Mouse (Mus musculus) liver, embryonic 14.5 days (tissue): Measurements from ENCODE around the gene Sez6l. TPM values are rescaled to one million over a fixed set of nuclear protein-coding genes. Genes with fewer than 3 reads are reported as not detected.

Source experiments
- ATAC-seq: fragments of 200-750 bp; cut with Nextera tagmentation; 2 replicates; pipeline ENCODE4 v1.8.0; 2017; ENCODE audit warnings: moderate number of reproducible peaks, mild to moderate bottlenecking, moderate library complexity; ENCODE audit not compliant: insufficient read depth
- DNase-seq, 3 experiments: peaks; one replicate each; pipeline ENCODE4 v3.0.0-alpha.2; 2012 to 2013; ENCODE audit warnings: low read depth in 3 of 3, low spot score in 3 of 3
- H3K27ac ChIP-seq: fragments of 300-500 bp; sonication (generic); 2 replicates; pipeline ENCODE4 v1.5.1; 2014; ENCODE audit warnings: moderate library complexity, mild to moderate bottlenecking, control low read depth, inconsistent platforms
- H3K27me3 ChIP-seq: fragments of 300-500 bp; sonication (generic); 2 replicates; pipeline ENCODE4 v1.6.1; 2014; ENCODE audit warnings: mild to moderate bottlenecking, low read length, moderate library complexity; ENCODE audit not compliant: control insufficient read depth, insufficient read depth
- H3K36me3 ChIP-seq: fragments of 300-500 bp; sonication (generic); replicated peaks from 2 replicates; pipeline ENCODE4 v1.6.1; 2014; ENCODE audit warnings: low read depth; ENCODE audit not compliant: control insufficient read depth, insufficient read depth
- H3K4me1 ChIP-seq, 2 experiments: fragments of 200-500 bp in 1 of 2; fragments of 300-500 bp in 1 of 2; sonication (generic) in 1 of 2; replicated peaks; 2 replicates each; pipeline ENCODE4 v1.6.1; 2012 to 2014; ENCODE audit warnings: antibody characterized with exemption in 1 of 2, inconsistent platforms in 1 of 2, low read length in 1 of 2; ENCODE audit not compliant: control insufficient read depth in 2 of 2, insufficient read depth in 2 of 2
- H3K4me2 ChIP-seq: fragments of 300-500 bp; sonication (generic); 2 replicates; pipeline ENCODE4 v1.6.1; 2014; ENCODE audit warnings: low read depth, mild to moderate bottlenecking, control low read depth, moderate library complexity
- H3K4me3 ChIP-seq, 2 experiments: fragments of 200-500 bp in 1 of 2; fragments of 300-500 bp in 1 of 2; sonication (generic) in 1 of 2; 2 replicates each; pipeline ENCODE4 v1.5.1; 2012 to 2014; ENCODE audit warnings: low read depth in 2 of 2, low read length in 2 of 2, mild to moderate bottlenecking in 2 of 2, control low read depth in 1 of 2, inconsistent platforms in 1 of 2, moderate library complexity in 1 of 2; ENCODE audit not compliant: insufficient read depth in 1 of 2
- H3K9ac ChIP-seq: fragments of 300-500 bp; sonication (generic); replicated peaks from 2 replicates; pipeline ENCODE4 v1.6.1; 2014; ENCODE audit warnings: mild to moderate bottlenecking, control low read depth, moderate library complexity
- H3K9me3 ChIP-seq: fragments of 300-500 bp; sonication (generic); 2 replicates; pipeline ENCODE4 v1.6.1; 2016; ENCODE audit warnings: low read length, mixed read lengths; ENCODE audit not compliant: control insufficient read depth
- CTCF ChIP-seq: IDR thresholded peaks from 2 replicates; pipeline ENCODE4 v1.5.1; 2016; ENCODE audit warnings: antibody characterized with exemption, low read depth, control low read depth
- EP300 ChIP-seq: IDR thresholded peaks from 2 replicates; pipeline ENCODE4 v1.6.1; 2016; ENCODE audit warnings: antibody characterized with exemption, low read depth
- WGBS: fragments of 180-500 bp; shearing (Covaris S2); extraction: QIAGEN DNeasy Blood & Tissue Kit; methylation state at CpG from one replicate; pipeline ENCODE4 v1.1.7; 2014; ENCODE audit not compliant: insufficient replicate concordance; 5-methylcytosine and 5-hydroxymethylcytosine counted together
- polyA plus RNA-seq, 2 experiments: library from polyadenylated mRNA; depleted of rRNA in 1 of 2; stranded (reverse) in 1 of 2; unstranded in 1 of 2; fragments of >200 nt; fragmentation: Nextera tagmentation in 1 of 2; extraction: Ambion mirVana in 1 of 2; gene quantifications; 2 replicates each; pipeline versions ENCODE4 v1.2.1 to v1.2.3; 2012 to 2014

The Sez6l gene
- polyA plus RNA-seq, 2 experiments = 0.03 TPM; not detected in 1

DNA sequence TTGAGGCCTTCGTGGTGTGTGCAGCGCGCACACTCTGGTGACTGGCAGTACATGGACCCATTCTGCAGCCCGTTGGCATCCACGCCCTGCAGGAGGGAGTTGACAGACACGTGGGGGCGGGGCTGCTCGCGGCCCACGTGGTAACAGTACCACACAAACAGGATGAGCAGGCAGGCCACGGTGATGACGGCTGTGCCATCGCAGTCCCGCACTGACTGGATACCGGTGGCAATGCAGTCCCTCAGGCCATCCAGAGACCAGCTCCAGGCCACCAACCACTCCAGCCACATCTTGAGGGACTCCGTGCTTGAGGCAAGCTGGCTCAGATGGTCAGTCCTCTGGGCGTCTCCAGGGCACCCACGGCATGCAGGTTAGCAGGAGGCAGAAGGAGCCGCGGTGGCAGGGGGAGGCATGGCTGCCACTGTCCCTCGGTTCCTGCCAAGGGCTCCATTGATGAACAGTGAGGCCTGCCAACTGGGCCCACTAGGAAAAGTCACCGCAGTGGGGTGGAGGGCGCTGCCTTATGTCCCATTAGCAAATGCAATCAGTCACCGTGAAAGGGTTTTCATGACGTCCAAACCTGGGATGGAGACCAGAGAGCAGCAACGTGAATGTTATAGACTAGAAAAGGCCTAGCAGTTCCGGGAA, 185.2 kb downstream of the Sez6l start:
- Histone ChIP-seq H3K4me3 (no peak overlapping the region), H3K9ac (no peak overlapping the region), H3K27me3 (peaks cover 32% of the 10 kb centered on the region), H3K9me3 (no peaks in the 10 kb centered on the region), H3K27ac (no peak overlapping the region), H3K4me1 (no peaks in the 10 kb centered on the region), H3K4me2 (no peak overlapping the region), H3K36me3 (no peaks in the 10 kb centered on the region)
- no peak for TF ChIP-seq EP300
- 54% methylated on average over 27 of the region's 27 CpGs for WGBS
- DNase-seq (no peak), ATAC-seq (no peak)

DNA sequence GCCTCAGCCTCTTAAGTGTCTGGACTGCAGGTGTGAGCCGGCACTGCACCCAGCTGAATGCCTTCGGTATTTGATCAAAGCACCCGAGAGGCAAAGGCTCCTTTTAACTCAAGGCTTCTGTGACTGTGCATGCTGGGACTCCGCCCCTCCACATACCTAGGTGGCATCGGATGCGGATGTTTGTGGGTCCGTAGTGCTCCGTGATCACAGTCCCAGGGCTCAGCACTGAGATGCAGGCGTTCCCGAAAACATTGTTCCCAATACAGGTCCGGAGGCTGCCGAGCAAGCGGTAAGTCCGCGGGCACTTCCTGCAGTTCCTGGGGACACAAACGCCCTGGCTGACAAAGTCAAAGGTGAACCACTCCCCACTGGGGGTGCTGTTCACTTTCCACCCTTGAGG, 186.0 kb downstream of the Sez6l start:
- Histone ChIP-seq H3K9ac (no peak overlapping the region), H3K4me1 (peaks cover 0 to 5% of the 10 kb centered on the region in 2 experiments; a peak in 2 of 4 replicates), H3K9me3 (no peaks in the 10 kb centered on the region), H3K4me2 (no peak overlapping the region), H3K27ac (no peak overlapping the region), H3K36me3 (no peaks in the 10 kb centered on the region), H3K27me3 (peaks cover 32% of the 10 kb centered on the region), H3K4me3 (no peak overlapping the region)
- DNase-seq = no peak
- WGBS = 48% methylated on average over 16 of the region's 16 CpGs
- no peak for ATAC-seq
- TF ChIP-seq CTCF (no peak), EP300 (no peak)

DNA sequence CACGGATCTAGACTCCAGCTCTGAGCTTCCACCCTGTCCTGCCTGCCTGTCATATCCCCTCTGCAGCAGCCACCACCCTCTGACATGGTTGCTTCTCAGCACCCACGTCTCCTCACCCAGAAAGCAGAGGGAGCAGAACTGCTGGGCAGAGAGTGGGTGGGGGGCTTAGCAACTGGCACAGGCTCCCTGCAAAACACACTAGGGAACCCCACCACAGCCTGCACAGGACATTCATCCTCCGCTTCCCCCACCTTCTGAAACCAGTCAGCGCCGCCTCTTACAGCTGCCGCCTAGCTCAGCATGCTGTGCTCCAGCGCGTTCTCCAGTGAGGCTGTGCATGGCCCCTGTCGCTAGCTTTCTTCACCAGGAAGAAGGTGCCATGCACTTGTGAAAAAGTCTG, 187.6 kb downstream of the Sez6l start:
- Histone ChIP-seq H3K4me1 (peaks cover 0 to 13% of the 10 kb centered on the region in 2 experiments; a peak in 2 of 4 replicates), H3K27ac (no peak overlapping the region), H3K9me3 (no peaks in the 10 kb centered on the region), H3K9ac (no peak overlapping the region), H3K27me3 (peaks cover 15% of the 10 kb centered on the region), H3K4me2 (no peak overlapping the region), H3K36me3 (no peaks in the 10 kb centered on the region), H3K4me3 (no peak overlapping the region)
- no peak for TF ChIP-seq EP300
- no peak for TF ChIP-seq CTCF
- ATAC-seq (no peak), DNase-seq (no peak)
- WGBS = 71% methylated on average over 9 of the region's 9 CpGs

DNA sequence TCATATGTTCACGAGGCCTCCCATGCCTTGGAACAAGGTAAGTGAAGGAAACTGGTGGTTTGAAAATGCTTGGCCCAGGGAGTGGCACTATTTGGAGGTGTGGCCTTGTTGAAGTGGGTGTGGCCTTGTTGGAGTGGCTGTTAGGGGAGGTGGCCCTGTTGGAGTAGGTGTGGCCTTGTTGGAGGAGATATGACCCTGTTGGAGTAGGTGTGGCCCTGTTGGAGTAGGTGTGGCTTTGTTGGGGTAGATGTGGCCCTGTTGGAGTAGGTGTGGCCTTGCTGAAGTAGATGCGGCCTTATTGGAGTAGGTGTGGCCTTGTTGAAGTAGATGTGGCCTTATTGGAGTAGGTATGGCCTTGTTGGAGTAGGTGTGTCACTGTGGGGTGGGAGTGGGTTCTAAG, 191.0 kb downstream of the Sez6l start:
- H3K27ac ChIP-seq = no peak overlapping the region

DNA sequence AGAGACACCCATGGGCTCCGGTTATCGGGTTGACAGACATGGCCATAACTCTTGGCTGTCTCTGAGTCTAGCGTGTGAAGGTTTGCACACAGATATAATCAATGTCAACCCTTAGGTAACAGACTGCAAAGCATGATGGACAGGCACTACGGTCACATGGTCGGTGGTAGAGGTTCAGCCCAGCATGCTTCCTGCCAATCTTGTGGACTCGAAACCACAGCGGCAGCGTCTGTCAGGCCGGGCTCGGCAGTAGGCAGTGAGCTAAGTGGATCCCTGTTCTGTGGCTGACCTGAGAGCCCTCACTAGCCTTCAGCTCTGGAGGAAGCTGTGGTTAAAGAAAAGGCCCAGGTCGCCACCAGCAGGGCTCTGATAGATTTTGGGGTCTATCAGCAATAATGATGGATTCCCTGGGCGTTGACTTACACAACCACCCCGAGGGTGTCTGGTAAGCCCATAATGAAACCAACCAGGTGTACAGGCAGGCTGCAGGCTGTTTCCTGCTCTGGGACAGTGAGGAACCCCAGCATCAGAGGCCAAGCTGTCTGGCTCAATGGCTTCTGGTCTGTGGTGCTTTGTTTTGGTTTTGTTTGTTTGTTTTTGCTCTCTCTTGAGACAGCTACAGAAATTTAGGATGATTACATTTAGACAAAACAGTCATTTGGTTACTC, 192.0 kb downstream of the Sez6l start:
- TF ChIP-seq CTCF (no peak), EP300 (no peak)
- ATAC-seq (no peak), DNase-seq (no peak)
- 13% methylated on average over 13 of the region's 13 CpGs for WGBS
- Histone ChIP-seq H3K4me3 (no peak overlapping the region), H3K9me3 (no peaks in the 10 kb centered on the region), H3K4me1 (peaks cover 0 to 15% of the 10 kb centered on the region in 2 experiments; a peak in 2 of 4 replicates), H3K27ac (no peak overlapping the region), H3K9ac (no peak overlapping the region), H3K4me2 (no peak overlapping the region), H3K27me3 (no peaks in the 10 kb centered on the region), H3K36me3 (no peaks in the 10 kb centered on the region)

More for the DNA sequence above, 191.0 kb downstream of the Sez6l start:
- Histone ChIP-seq H3K4me2 (no peak overlapping the region), H3K36me3 (no peaks in the 10 kb centered on the region), H3K27me3 (no peaks in the 10 kb centered on the region; the same call in 1 of the 2 replicates), H3K9me3 (no peaks in the 10 kb centered on the region), H3K4me3 (no peak overlapping the region), H3K9ac (no peak overlapping the region), H3K4me1 (peaks cover 0 to 15% of the 10 kb centered on the region in 2 experiments; a peak in 2 of 4 replicates)
- TF ChIP-seq EP300 (no peak), CTCF (no peak)
- peak; percentile 35 to 69 (median 52) for DNase-seq
- 35% methylated on average over 2 of the region's 2 CpGs for WGBS
- ATAC-seq = peak; percentile 91
